Mouse (Mus musculus) midbrain, embryonic 12.5 days (tissue): Measurements from ENCODE around the gene Mrvi1. TPM values are rescaled to one million over a fixed set of nuclear protein-coding genes. Genes with fewer than 3 reads are reported as not detected.

ENCODE experiments used
- ATAC-seq: fragments of 200-750 bp; cut with Nextera tagmentation; 2 replicates; pipeline ENCODE4 v1.8.0; 2017; ENCODE audit warnings: low read depth, moderate TSS enrichment, moderate library complexity; ENCODE audit not compliant: low FRiP score
- H3K27ac ChIP-seq: fragments of 300-500 bp; sonication (generic); replicated peaks from 2 replicates; pipeline ENCODE4 v1.5.1; 2016; ENCODE audit warnings: mild to moderate bottlenecking
- H3K27me3 ChIP-seq: fragments of 300-500 bp; sonication (generic); 2 replicates; pipeline ENCODE4 v1.6.1; 2016; ENCODE audit warnings: mild to moderate bottlenecking
- H3K36me3 ChIP-seq: fragments of 300-500 bp; sonication (generic); 2 replicates; pipeline ENCODE4 v1.6.1; 2016
- H3K4me1 ChIP-seq: fragments of 300-500 bp; sonication (generic); 2 replicates; pipeline ENCODE4 v1.6.1; 2016
- H3K4me2 ChIP-seq: fragments of 300-500 bp; sonication (generic); replicated peaks from 2 replicates; pipeline ENCODE4 v1.6.1; 2016; ENCODE audit warnings: mild to moderate bottlenecking, moderate library complexity
- H3K4me3 ChIP-seq: fragments of 300-500 bp; sonication (generic); 2 replicates; pipeline ENCODE4 v1.5.1; 2016; ENCODE audit warnings: mild to moderate bottlenecking
- H3K9ac ChIP-seq: fragments of 300-500 bp; sonication (generic); replicated peaks from 2 replicates; pipeline ENCODE4 v1.6.1; 2016; ENCODE audit warnings: mild to moderate bottlenecking, moderate library complexity
- H3K9me3 ChIP-seq: fragments of 300-500 bp; sonication (generic); 2 replicates; pipeline ENCODE4 v1.6.1; 2016; ENCODE audit warnings: mild to moderate bottlenecking
- WGBS: fragments of 180-500 bp; shearing (Covaris S2); methylation state at CpG from one replicate; pipeline ENCODE4 v1.1.7; 2016; 5-methylcytosine and 5-hydroxymethylcytosine counted together
- polyA plus RNA-seq: library from polyadenylated mRNA; unstranded; fragments of >200 nt; fragmentation: Nextera tagmentation; extraction: Ambion mirVana; gene quantifications from 2 replicates; pipeline ENCODE4 v1.2.1, GENCODE M21; 2016

Mrvi1 gene
- polyA plus RNA-seq, 1 experiment from 2014 or later = 1.8 TPM

DNA sequence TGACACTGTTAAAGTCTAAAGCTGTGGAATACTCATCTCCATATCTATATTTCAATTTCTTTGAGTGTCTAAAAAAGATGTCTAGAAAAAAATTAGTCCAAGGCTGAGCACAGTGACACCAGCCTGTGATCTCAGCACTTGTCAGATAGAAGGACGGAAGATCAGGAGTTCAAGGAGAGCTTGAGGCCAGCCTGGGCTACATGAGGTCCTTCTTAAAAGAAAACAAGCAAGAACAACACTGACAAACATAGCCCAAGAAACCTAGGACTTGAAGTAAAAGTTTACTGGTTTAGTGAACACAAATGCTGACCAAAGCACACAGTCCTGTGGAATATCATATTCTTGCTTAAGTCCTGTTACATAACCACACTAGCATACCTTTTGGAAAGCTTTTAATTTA lies 148.2 kb downstream of the Mrvi1 start:
- Histone ChIP-seq H3K4me2 (no peak overlapping the region), H3K9ac (no peak overlapping the region), H3K9me3 (no peaks in the 10 kb centered on the region), H3K4me3 (no peak overlapping the region), H3K36me3 (peaks cover 5% of the 10 kb centered on the region; the same call in 1 of the 2 replicates), H3K4me1 (no peaks in the 10 kb centered on the region), H3K27ac (no peak overlapping the region), H3K27me3 (no peaks in the 10 kb centered on the region)
- WGBS = 93% methylated on average over 1 of the region's 1 CpGs
- ATAC-seq = no peak

DNA sequence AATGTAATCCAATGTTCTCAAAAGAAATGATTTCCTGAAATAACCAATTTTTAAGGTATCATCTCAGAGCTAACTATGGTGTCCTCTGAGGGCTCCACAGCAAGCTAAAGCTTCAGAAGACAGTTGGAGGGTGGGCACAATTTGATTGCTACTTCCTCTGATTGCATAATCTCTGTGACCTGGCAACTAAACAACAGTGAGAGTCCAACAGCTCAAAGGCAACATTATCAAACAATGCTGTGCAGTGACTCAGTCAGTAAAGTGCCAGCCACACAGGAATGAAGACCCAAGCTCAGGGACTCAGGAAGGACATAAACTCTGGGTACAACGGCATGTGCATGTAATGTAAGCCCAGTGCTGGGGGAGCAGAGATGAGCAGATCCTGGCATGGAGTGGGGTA lies 149.2 kb downstream of the Mrvi1 start:
- H3K4me2 ChIP-seq = no peak overlapping the region
- WGBS = 92% methylated on average over 1 of the region's 1 CpGs

DNA sequence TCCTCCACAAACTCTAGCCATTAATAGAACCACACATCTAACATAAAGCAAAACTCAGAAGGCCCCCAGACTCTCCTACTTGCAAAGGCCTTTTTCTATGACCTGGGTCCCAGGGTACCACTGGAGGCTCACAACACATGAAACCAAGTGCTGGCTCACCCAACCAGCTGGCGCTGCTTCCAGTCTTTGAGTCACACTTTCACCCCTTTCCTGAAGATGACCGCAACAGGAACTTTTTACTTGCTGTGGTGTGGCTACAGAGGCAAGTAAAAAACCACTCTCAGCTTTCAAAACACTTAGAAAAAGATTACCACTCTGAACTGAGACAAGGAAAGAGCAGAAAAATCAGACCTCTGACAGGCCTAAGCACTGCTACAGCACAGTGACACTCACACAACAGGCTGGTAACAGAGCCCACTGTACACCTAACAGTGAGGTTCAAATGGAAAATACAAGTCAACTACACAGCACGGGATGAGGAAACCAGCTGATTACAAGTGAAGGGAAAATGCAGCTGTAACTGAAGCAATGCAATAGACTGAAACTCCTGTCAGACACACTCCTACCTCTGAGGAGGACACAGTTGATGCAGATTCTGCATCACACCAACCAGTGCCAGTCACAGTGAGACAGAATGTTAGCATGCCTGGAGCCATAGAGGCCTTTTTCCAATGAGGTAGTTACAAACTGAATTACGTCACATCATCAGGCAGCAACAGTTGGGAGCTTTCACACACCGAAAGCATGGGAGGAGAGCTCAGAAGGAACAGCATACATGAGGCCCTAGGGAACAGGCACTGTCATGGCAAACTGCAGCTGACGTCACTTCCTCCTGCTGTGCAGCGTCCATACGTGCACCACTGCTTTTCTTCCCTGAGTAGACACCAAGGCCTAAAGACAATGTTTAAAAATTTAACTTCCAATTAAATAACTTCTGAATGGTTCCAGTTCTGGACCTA lies 158.0 kb downstream of the Mrvi1 start:
- Histone ChIP-seq H3K4me1 (no peaks in the 10 kb centered on the region), H3K9ac (no peak overlapping the region), H3K27ac (no peak overlapping the region), H3K4me3 (no peak overlapping the region), H3K9me3 (no peaks in the 10 kb centered on the region), H3K4me2 (no peak overlapping the region), H3K36me3 (peaks cover 23% of the 10 kb centered on the region), H3K27me3 (no peaks in the 10 kb centered on the region)
- 93% methylated on average over 8 of the region's 8 CpGs for WGBS
- ATAC-seq = no peak

More for the DNA sequence above, 149.2 kb downstream of the Mrvi1 start:
- Histone ChIP-seq H3K27me3 (no peaks in the 10 kb centered on the region), H3K27ac (no peak overlapping the region), H3K9ac (no peak overlapping the region), H3K9me3 (no peaks in the 10 kb centered on the region), H3K36me3 (peaks cover 5% of the 10 kb centered on the region; the same call in 1 of the 2 replicates), H3K4me1 (no peaks in the 10 kb centered on the region), H3K4me3 (no peak overlapping the region)
- no peak for ATAC-seq

DNA sequence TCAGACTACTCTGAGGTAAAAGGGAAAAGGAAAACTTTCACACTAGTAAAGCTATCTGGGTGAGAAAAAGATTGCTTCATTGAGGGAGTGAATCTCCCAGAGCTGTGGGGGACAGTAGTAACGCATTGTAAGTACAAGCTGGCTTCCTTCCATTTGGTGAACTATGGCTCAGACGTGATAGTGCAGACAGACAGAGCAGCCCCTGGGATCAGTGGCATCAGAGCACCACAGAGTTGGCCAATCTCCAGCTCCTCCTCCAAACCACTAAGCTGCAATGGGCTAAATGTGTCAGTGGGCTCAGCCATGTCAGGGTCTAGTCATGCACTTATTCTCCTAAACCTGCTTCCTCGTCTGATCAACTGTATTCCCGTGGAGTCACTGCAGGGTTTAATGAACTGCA lies 158.7 kb downstream of the Mrvi1 start:
- no peak overlapping the region for H3K4me2 ChIP-seq
- no peaks in the 10 kb centered on the region for H3K4me1 ChIP-seq
- WGBS = 86% methylated on average over 4 of the region's 4 CpGs
- H3K9ac ChIP-seq = no peak overlapping the region
- no peak for ATAC-seq
- no peaks in the 10 kb centered on the region for H3K27me3 ChIP-seq
- no peak overlapping the region for H3K4me3 ChIP-seq
- H3K9me3 ChIP-seq = no peaks in the 10 kb centered on the region
- peaks cover 23% of the 10 kb centered on the region for H3K36me3 ChIP-seq
- H3K27ac ChIP-seq = no peak overlapping the region

DNA sequence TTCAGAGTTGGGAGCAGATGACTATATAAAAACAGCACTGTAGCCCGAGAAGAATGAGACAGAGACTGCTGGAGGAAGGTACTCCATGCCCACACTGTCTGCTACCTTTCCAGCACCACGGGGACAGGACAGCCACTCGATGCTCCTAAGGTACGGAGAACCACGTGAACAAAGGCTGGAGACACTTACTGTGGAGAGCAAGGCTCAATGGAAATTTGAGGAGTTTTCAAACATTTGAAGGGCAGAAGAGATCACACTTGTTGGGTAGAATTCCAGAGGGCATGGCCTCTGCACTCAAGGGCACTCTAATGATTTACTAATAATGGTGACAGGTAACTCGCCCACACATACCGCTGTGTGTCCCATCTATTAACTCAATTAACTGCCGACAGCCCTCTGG lies 159.2 kb downstream of the Mrvi1 start:
- no peak for ATAC-seq
- no peaks in the 10 kb centered on the region for H3K9me3 ChIP-seq

DNA sequence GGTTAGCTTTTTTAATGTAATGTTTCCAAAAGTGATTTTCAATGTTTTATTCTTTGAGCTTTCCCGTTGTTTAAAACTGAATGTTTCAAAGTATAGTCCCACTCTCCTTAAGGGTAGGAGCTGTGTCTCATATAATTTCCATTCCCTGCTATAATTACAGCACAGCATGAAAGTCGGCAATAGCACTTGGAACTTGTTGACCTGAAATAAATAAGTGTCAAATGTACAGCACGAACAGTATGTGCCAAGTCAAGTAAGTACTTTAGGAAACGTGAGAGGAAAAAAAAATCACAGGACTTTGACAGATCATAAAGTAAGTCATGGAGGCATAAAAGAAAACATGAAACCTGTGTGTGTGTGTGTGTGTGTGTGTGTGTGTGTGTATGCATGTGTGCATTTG lies 160.2 kb downstream of the Mrvi1 start:
- 80% methylated on average over 4 of the region's 4 CpGs for WGBS
- no peaks in the 10 kb centered on the region for H3K9me3 ChIP-seq
- H3K4me2 ChIP-seq = no peak overlapping the region
- H3K9ac ChIP-seq = no peak overlapping the region
- H3K36me3 ChIP-seq = peaks cover 23% of the 10 kb centered on the region
- H3K27me3 ChIP-seq = no peaks in the 10 kb centered on the region
- no peak overlapping the region for H3K4me3 ChIP-seq
- ATAC-seq = no peak
- no peak overlapping the region for H3K27ac ChIP-seq
- H3K4me1 ChIP-seq = no peaks in the 10 kb centered on the region

More for the DNA sequence above, 159.2 kb downstream of the Mrvi1 start:
- no peaks in the 10 kb centered on the region for H3K27me3 ChIP-seq
- no peak overlapping the region for H3K9ac ChIP-seq
- no peak overlapping the region for H3K4me2 ChIP-seq
- H3K36me3 ChIP-seq = peaks cover 23% of the 10 kb centered on the region
- 87% methylated on average over 8 of the region's 8 CpGs for WGBS
- H3K4me3 ChIP-seq = no peak overlapping the region
- no peaks in the 10 kb centered on the region for H3K4me1 ChIP-seq
- H3K27ac ChIP-seq = no peak overlapping the region

DNA sequence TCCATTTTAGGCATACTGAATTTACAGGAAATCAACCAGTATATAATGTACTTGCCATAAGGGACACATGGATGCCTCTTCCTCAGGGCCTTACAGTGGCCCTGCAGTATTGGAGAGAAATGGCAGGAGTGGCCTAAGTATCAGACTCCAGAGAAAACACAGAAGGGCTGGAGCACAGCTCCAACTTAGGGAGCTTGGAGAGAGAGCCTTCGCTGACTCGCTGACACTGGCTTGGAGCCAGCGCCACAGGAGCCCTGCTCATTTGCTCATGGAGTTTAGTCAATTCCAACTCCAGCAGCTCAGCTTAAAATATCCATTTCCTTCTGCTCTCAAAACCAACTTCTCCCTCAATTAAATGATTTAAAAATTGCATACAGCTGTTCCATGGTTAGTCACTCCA lies 160.6 kb downstream of the Mrvi1 start:
- Histone ChIP-seq H3K27ac (no peak overlapping the region), H3K4me3 (no peak overlapping the region), H3K4me2 (no peak overlapping the region), H3K36me3 (peaks cover 23% of the 10 kb centered on the region), H3K9me3 (no peaks in the 10 kb centered on the region), H3K9ac (no peak overlapping the region), H3K4me1 (no peaks in the 10 kb centered on the region), H3K27me3 (no peaks in the 10 kb centered on the region)
- 83% methylated on average over 3 of the region's 3 CpGs for WGBS
- no peak for ATAC-seq

DNA sequence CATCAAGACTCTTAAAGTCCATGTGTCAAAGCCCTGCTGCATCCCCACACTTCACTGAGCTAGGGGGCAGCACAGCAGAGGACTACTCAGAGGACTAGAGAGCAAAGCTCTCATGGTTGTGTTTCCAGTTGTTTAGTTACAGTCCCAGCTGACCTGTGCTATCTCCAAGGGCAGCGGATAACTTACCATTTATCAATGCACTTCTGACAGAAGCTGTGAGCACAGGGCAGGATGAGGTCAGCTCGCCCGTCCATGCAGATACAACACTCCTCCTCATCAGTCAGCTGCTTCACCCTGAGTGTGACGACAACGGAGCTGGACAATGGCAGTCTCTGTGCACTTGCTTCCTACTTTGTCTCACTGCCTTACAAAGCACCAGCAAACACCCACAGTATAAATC lies 161.2 kb downstream of the Mrvi1 start:
- 62% methylated on average over 5 of the region's 5 CpGs for WGBS
- no peak for ATAC-seq

DNA sequence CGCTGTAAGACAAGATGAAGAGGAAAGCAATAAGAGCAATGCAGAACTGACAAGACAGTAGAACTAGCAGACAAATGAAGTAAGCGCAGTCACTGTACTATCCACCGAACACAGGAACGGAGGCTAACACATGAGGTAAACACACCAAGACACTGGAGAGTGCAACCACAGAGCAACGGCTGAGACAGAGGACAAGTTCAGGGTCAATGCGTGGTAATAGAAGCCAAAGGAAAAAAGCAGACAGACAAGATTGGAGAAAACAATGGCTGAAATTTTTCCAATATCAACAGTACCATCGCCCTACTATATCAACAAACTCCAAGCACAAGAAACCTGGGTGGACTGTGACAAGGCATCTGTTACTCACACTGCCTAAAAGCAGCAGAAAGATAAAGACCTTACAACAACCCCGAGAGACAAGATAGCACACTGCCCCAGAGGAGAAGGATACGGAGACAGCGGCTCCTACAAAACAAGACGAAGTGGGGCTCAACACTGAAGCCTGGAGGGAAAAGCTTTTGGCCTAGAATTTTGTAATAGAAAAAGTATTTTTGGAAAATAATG lies 163.4 kb downstream of the Mrvi1 start:
- Histone ChIP-seq H3K27me3 (no peaks in the 10 kb centered on the region), H3K36me3 (peaks cover 11% of the 10 kb centered on the region), H3K4me1 (no peaks in the 10 kb centered on the region), H3K9me3 (no peaks in the 10 kb centered on the region), H3K4me2 (no peak overlapping the region), H3K27ac (no peak overlapping the region), H3K4me3 (no peak overlapping the region), H3K9ac (no peak overlapping the region)
- no peak for ATAC-seq
- WGBS = 94% methylated on average over 11 of the region's 11 CpGs

More for the DNA sequence above, 161.2 kb downstream of the Mrvi1 start:
- Histone ChIP-seq H3K9me3 (no peaks in the 10 kb centered on the region), H3K4me3 (no peak overlapping the region), H3K4me2 (no peak overlapping the region), H3K27me3 (no peaks in the 10 kb centered on the region), H3K36me3 (peaks cover 23% of the 10 kb centered on the region), H3K27ac (no peak overlapping the region), H3K9ac (no peak overlapping the region), H3K4me1 (no peaks in the 10 kb centered on the region)

Other genes starting within 250 kb of the Mrvi1 start
- 1.2 and 2.2 TPM in 2 replicates for gene Ampd3, start 214.3 kb downstream of the Mrvi1 start, polyA plus RNA-seq
- 27.0 and 28.6 TPM in 2 replicates for gene Rnf141, start 138.0 kb downstream of the Mrvi1 start, polyA plus RNA-seq
- 5.2 and 9.2 TPM in 2 replicates for gene Lyve1, start 119.2 kb downstream of the Mrvi1 start, polyA plus RNA-seq
- 102 and 105 TPM in 2 replicates for gene Ctr9, start 46.5 kb upstream of the Mrvi1 start, polyA plus RNA-seq
- 1,594 and 1,624 TPM in 2 replicates for gene Eif4g2, start 100.6 kb upstream of the Mrvi1 start, polyA plus RNA-seq